Mouse (Mus musculus) heart, postnatal 4 days (tissue): Measurements from ENCODE around the gene Tvp23a. TPM values are rescaled to one million over a fixed set of nuclear protein-coding genes. Genes with fewer than 3 reads are reported as not detected.

Experiments
- DNase-seq: peaks from one replicate; pipeline ENCODE4 v3.0.0; 2021
- total RNA-seq, 2 experiments: library from RNA; stranded (reverse); gene quantifications; 2 replicates each; pipeline ENCODE4 v1.2.3; 2021

Tvp23a gene
- total RNA-seq, 2 experiments from 2014 or later, result 1.1 to 1.4 TPM

DNA sequence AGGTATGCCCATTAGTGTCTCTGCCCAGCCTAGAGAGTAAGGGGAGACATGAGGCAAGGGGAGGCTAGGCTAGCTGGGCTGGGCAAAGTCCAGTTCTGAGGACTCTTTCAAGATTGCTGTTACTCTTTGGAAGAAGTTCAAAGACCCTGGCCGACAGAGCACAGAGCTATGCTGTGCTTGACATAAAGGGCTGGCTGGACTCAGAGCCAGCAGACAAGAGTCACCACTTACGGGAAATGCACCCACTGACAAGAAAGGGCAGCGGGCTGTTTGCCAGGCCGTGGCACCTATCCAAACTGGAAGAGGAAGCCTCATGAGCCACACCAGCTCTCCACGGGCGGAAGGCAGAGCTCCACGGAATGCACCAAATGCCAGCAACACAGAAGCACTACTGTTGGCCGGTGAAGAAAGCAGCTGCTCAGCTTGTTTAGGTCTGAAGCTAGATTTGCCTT is 5.3 kb upstream of the Tvp23a start:
- DNase-seq, result peak; percentile 90

GRCm38 (mm10) chr16:10451906-10452305 is 4.7 kb upstream of the Tvp23a start:
- no peak for DNase-seq

GRCm38 (mm10) chr16:10448931-10449330 is 1.8 kb upstream of the Tvp23a start:
- DNase-seq, result no peak

DNA sequence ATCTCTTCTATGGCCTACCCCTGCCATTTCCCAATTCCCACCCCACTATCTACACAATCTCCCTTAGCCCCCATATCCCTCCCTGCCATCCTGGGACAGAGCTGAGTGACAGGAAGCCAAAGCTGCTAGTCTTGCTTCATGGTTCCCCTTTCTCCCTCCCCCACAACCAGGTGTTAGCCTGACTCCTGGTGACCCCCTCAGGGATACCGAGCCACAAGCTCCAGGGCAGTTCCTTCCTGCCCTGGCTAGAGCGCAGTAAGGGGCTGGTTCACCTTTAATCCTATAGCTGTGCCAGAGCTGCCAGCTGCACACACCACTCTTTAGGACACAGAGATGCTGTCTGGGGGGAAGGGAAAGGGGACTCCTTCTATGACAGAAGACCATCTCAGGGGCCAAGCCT is 619 bp upstream of the Tvp23a start:
- DNase-seq, result no peak

- no peak for DNase-seq
These were observed 444 bp downstream of the Tvp23a start for GRCm38 (mm10) chr16:10446573-10447263.

GRCm38 (mm10) chr16:10443723-10444122 is 3.4 kb downstream of the Tvp23a start:
- DNase-seq, result no peak

- no peak for DNase-seq
These were observed 5.4 kb downstream of the Tvp23a start for GRCm38 (mm10) chr16:10441761-10442160.

- DNase-seq, result no peak
These were observed 5.8 kb downstream of the Tvp23a start for GRCm38 (mm10) chr16:10441328-10441727.

GRCm38 (mm10) chr16:10438055-10438454 is 9.1 kb downstream of the Tvp23a start:
- no peak for DNase-seq

DNA sequence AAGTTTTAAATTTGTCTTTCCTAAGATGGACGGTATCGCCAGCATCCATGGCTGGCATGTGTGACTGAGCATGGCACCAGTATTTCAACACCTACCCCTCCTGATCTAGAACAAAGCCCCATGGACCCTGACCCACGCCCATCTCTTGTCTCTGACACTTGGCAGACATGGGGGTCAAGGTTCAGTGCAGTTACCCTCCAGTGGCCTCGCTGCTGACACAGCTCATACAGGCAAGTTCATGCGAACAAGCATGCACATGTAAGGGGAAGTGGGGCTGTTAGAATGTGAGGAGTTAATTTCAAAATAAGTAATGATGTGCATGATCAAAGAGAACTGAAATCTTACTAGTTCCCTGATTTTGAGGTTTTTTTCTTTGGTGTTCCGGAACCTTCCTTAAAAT is 11.0 kb downstream of the Tvp23a start:
- no peak for DNase-seq

- no peak for DNase-seq
These were observed 13.8 kb downstream of the Tvp23a start for GRCm38 (mm10) chr16:10433344-10433743.

- DNase-seq, result no peak
These were observed 14.8 kb downstream of the Tvp23a start for GRCm38 (mm10) chr16:10432387-10432786.

DNA sequence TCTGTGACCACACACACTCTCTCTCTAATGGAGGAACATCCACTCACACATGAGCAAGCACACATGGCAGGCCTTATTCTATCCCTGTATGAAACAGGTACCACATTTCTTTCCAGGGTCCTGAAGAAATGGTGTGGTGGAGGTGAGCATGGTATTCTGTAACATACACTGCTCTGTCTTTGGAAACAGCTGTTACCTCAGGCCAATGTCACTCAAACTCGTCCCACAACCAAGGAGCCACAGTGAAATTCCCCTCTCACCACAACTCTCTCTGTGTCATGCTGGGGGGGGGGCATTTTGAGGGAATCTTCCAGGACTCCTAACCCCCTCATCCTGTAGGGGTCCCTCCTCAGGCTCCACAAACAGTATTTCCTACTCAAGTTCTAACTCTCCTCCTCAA is 15.3 kb downstream of the Tvp23a start:
- no peak for DNase-seq

DNA sequence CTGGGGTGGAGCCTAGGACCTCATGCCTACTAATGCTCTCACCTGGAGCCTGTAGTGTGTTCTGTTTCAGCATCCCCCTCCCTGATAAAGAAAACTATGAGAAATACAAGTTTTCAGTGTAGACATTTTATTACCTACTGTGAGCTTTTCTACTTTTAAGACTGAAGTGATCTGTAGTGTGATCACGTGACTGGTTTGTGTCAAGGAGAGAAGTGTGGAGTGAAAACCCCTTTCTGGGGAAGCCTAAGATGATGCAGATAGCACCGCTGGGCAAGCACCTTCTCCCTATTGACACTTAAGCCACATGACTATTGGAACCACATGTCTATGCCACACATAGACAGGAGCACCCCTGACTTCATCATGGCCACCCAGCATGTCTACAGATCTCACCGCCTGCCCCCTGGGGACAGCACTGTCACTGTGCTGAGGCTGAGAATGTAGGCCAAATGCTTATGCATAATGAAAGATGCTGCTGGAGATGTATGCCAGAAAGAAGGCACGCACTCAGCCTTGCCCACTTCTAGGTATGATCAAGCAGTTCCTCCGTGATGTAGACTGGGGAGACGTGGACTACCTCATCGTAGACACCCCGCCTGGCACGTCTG is 26.6 kb downstream of the Tvp23a start:
- DNase-seq, result no peak

DNA sequence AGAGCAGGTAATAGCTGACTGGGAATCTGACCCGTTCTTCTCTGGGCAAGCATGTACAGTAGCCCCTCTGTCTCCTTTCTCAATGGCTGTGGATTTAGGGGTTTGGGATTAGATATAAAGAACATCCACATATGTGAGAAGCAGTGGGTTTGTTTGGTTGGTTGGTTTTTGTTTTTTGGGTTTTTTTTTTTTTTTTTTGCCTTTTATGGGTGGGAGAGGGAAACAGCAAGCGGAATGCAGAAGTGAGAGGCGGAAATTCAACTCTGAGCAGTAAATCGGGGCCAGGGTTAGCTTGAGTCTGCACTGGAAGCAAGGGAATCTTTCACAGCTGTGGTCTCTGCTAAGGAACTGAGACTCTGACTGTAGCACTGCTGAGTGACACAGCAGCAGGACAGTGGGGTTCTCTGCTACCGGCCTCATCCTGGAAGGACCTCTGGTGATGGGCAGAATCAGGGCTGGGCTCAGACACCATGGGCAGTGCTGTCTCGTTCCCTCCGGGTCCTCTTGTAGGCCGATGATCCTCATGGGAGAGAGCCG is 29.4 kb downstream of the Tvp23a start:
- DNase-seq, result no peak

- DNase-seq, result no peak
These were observed 30.3 kb downstream of the Tvp23a start for GRCm38 (mm10) chr16:10416866-10417265.

GRCm38 (mm10) chr16:10415976-10416375 is 31.2 kb downstream of the Tvp23a start:
- peak; percentile 45 for DNase-seq

DNA sequence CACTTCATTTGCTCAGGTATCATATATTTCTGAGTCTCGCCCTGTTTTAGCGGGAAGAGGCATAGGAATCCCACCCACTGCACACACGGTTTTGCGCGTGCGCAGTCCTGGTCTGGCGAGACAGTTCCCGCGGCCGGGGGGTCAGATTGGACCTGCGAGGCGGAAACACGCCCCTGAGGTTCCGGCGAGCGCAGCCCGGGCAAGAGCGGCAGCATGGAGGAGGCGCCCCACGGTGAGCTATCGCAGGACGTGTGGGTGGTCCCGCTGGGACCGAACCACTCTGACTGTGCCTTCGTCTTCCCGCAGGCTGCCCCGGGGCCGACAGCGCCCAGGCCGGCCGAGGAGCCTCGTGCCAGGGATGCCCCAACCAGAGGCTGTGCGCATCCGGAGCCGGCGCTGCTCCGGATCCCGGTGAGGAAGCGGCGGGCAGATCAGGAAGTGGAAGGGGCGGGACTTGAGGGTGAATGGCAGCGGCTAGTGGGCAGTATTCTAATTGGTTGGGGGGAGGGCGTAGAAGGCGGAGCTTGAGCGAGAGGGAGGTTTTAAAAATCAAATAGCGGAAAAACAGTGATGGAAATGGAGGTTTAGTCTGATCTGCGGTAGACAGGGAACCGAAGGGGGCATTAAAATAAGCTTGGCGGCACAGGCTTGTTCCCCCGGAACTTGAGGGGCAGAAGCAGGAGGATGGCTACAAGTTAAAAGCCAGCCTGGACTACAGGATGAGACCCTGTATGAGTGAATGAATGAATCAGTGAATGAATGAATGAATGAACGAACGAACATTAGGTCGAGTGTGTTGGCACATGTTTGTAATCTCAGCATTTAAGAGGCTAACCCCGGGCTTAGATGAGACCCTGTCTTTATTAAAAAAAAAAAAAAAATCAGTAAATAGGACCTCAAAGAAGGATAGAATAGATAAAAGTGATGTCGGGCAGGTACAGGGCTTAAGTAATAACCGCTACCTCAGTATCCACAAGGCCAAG is 35.1 kb downstream of the Tvp23a start, which contains the start of gene Nubp1:
Gene Nubp1, plus strand, starts transcription at position 185 of the 983 bp plus-strand sequence.
- DNase-seq, result peak; percentile 92

GRCm38 (mm10) chr16:10399160-10399559 is 48.0 kb downstream of the Tvp23a start:
- DNase-seq, result peak; percentile 86

GRCm38 (mm10) chr16:10398755-10399154 is 48.4 kb downstream of the Tvp23a start:
- no peak for DNase-seq

DNA sequence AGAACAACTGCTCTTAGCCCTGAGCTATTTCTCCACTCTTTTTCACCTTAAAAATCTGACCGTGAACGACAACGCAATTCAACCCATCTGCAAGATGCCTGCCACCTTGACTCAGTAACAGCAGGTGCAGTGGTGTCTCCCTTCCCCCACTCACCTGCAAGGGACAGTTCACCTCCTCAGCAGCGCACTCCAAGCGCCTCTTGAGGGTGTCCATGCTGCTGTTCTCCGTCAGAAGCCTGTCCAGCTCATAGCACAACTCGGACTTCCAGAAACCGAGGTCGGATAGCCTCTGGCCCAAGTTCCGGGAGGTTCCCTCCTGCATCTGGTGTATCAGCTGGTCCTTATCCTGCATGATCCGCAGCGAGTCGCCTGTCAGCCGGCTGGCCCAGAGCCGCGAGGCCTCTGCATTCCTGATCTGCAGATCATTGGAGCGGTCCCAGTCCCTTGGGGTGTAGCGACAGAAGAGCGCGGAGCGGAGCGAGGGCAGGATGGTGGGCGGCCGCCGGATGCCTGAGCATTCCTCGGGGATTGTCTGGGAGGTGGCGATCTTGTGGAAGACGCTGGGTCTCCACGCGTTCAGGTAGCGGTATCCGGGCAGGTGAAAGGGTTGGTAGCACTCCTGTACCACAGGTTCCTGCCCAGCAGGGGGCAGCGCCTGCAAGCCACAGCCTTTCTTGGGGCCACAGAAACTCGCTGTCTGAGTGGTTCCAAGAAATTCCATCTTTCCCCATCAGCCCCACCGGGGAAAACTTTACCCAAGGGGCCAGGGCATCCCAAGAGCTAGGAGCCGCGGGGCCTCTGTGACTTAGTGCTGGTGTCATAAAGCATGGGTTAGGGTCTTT is 52.2 kb downstream of the Tvp23a start, which contains the start of gene Tekt5:
Gene Tekt5, minus strand, starts transcription at position 792 of the 842 bp plus-strand sequence.
- DNase-seq, result peak; percentile 65

- DNase-seq, result no peak
These were observed 54.6 kb downstream of the Tvp23a start for GRCm38 (mm10) chr16:10392587-10392986.
